Mouse (Mus musculus) brain, embryonic 14.5 days (tissue): ENCODE measurements around the gene Elp4.

Experiments
- CTCF ChIP-seq: fragments of 200-500 bp; IDR thresholded peaks from 2 replicates; pipeline ENCODE4 v1.5.1; 2012; ENCODE audit warnings: inconsistent platforms, mild to moderate bottlenecking, moderate library complexity, borderline replicate concordance; ENCODE audit not compliant: insufficient read depth, insufficient read length; ENCODE audit errors: extremely low read depth
- POLR2A ChIP-seq: fragments of 200-500 bp; IDR thresholded peaks from 2 replicates; pipeline ENCODE4 v1.6.1; 2012; ENCODE audit warnings: mild to moderate bottlenecking, inconsistent platforms, borderline replicate concordance; ENCODE audit not compliant: poor library complexity, insufficient read depth, insufficient read length, severe bottlenecking; ENCODE audit errors: extremely low read depth

GRCm38 (mm10) chr2:105689304-105689770, 215.0 kb downstream of the Elp4 start:
- TF ChIP-seq POLR2A (no peak), CTCF (no peak)
